9 mouse cellular contexts compared by ENCODE assay signal in genomic region chr9:14770803-14771471, GRCm38 (mm10). TPM values are rescaled to one million over a fixed set of nuclear protein-coding genes. Genes with fewer than 3 reads are reported as not detected.
A peak's percentile ranks its signal among the peaks of the same experiment; 100 is the strongest.
DNase-seq lines count a peak whose midpoint lies in the region; ATAC-seq and TF ChIP-seq lines count a peak whose summit lies in the region.
"Had no signal": no experiment of that assay in that cellular context is flagged by ENCODE, and none has a peak within 500 bp of the region (broad histone marks: within the 10 kb centered on the region; RNA-seq: fewer than 3 reads in every experiment).

Gene 1700012B09Rik (minus strand): TSS chr9:14771030.

- ATAC-seq in megakaryocyte progenitor cell, adult 5-6 weeks (replicated peaks; ENCODE audit: poor library complexity): peak; percentile 58

- H3K9me3 ChIP-seq in forebrain, embryonic 10.5 days: no peaks in the 10 kb centered on the region

- TF ChIP-seq CTCF in testis, adult 2 months (IDR thresholded peaks at IDR 0.05; ENCODE audit: control insufficient read depth, insufficient read depth, insufficient replicate concordance, low read depth, low read length): no peak

- H3K4me3 ChIP-seq in testis, adult 2 months (ENCODE audit: control insufficient read depth, low read depth, low read length): peak within 1 kb of the TSS; percentile 82
- H3K4me3 ChIP-seq in forebrain, embryonic 10.5 days: peak within 1 kb of the TSS; percentile 26

- peak; percentile 60 for TF ChIP-seq POLR2A in testis, adult 2 months (IDR thresholded peaks at IDR 0.05; ENCODE audit: control insufficient read depth, low read depth, low read length)

- H3K4me1 ChIP-seq in testis, adult 2 months (ENCODE audit: control insufficient read depth, insufficient read depth, low read length): no peaks in the 10 kb centered on the region; the same call in none of the 2 replicates
- peaks cover 7% of the 10 kb centered on the region for H3K4me1 ChIP-seq in forebrain, embryonic 10.5 days

- 17% methylated on average over 23 of the region's 23 CpGs for WGBS in forebrain, embryonic 10.5 days

- peak within 1 kb of the TSS; percentile 8; the same call in 1 of the 2 replicates for H3K27ac ChIP-seq in testis, adult 2 months (ENCODE audit: control insufficient read depth, insufficient read depth, low read depth, low read length)
- H3K27ac ChIP-seq in forebrain, embryonic 10.5 days: no peak within 1 kb of the TSS
- H3K27ac ChIP-seq: liver, embryonic 14.5 days had no signal

- DNase-seq in testis, postnatal 10 days (ENCODE audit: low spot score): no peak
- no peak for DNase-seq in forebrain, embryonic 10.5 days (ENCODE audit: extremely low spot score, low spot score)
- DNase-seq in testis, postnatal 14 days (ENCODE audit: low spot score): peak; percentile 41
- no peak for DNase-seq in urinary bladder, postnatal 14 days (ENCODE audit: low spot score)
- DNase-seq in spleen, postnatal 10 days (ENCODE audit: low spot score in 2 of 2): no peak

- H3K27me3 ChIP-seq in testis, adult 2 months (ENCODE audit: control insufficient read depth, insufficient read depth, low read length): no peaks in the 10 kb centered on the region
- H3K27me3 ChIP-seq in forebrain, embryonic 10.5 days (ENCODE audit: poor library complexity, severe bottlenecking): peaks cover 24% of the 10 kb centered on the region

- H3K36me3 ChIP-seq in testis, adult 2 months (ENCODE audit: control insufficient read depth, insufficient read depth, low read length): no peaks in the 10 kb centered on the region
- H3K36me3 ChIP-seq in forebrain, embryonic 10.5 days (replicated peaks): no peaks in the 10 kb centered on the region

RNA-seq across cellular contexts. Expression of gene 1700012B09Rik, which starts in this region (rescaled TPM):
- 94.9 and 109 TPM in 2 replicates for polyA plus RNA-seq in testis, adult 2 months (2012; rRNA removed)
- not detected in 2 replicates for polyA plus RNA-seq in forebrain, embryonic 10.5 days (2016; fragmentation: Nextera tagmentation; extraction: Ambion mirVana)
- total RNA-seq in megakaryocyte progenitor cell, adult 5-6 weeks (2015): 7.4 and 9.9 TPM in 2 replicates
- total RNA-seq in megakaryocyte progenitor cell, adult 5-6 weeks (2017): 7.1 and 10.8 TPM in 2 replicates
- total RNA-seq: adrenal gland, postnatal 4 days had no signal
- polyA plus RNA-seq: liver, embryonic 14.5 days had no signal

Comparison
In these comparisons a context has a peak if more than half of its experiments do, and no peak if none do; other contexts are left out.
1. RNA of gene 1700012B09Rik (polyA plus RNA-seq): 94.9 to 109 TPM in testis, adult 2 months; not detected in forebrain, embryonic 10.5 days; every median in the first group is over 10 times any median in the second.